Mouse (Mus musculus): ENCODE data around the gene Lsamp. TPM values are rescaled to one million over a fixed set of nuclear protein-coding genes. Genes with fewer than 3 reads are reported as not detected.

Lsamp gene
- polyA plus RNA-seq, 1 experiment from 2014 or later: 10.0 TPM

DNA sequence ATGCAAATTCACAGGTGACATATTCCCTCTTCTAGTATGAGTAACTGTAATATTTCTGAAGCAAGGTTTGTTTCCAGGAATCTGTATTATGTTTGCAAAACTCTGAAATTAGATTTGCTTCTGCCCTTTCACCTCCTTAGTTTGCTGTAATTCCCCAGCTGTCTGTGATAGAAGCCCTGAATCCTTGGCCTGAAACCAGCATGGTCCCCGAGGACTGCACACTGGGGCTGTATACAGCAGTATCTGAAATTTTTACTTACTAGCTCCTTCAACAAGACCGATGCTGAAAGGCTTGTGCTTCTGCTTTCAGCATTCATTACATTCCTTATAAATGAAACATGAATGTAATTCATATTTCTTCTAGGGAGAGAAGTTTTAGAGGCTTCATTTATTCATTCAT, 91.4 kb downstream of the Lsamp start:
- Histone ChIP-seq H3K4me3 (no peak overlapping the region), H3K27ac (no peak overlapping the region), H3K4me1 (no peaks in the 10 kb centered on the region), H3K36me3 (no peaks in the 10 kb centered on the region), H3K9me3 (no peaks in the 10 kb centered on the region), H3K9ac (no peak overlapping the region), H3K4me2 (no peak overlapping the region), H3K27me3 (no peaks in the 10 kb centered on the region)
- no peak for ATAC-seq (ENCODE audit: insufficient number of reproducible peaks, low FRiP score, low TSS enrichment, low read depth)
- 61% methylated on average over 2 of the region's 2 CpGs for WGBS

GRCm38 (mm10) chr16:40080224-40080623, 96.1 kb downstream of the Lsamp start:
- no peaks in the 10 kb centered on the region for H3K4me1 ChIP-seq
- ATAC-seq (ENCODE audit: insufficient number of reproducible peaks, low FRiP score, low TSS enrichment, low read depth): no peak
- H3K36me3 ChIP-seq: no peaks in the 10 kb centered on the region
- no peak overlapping the region for H3K9ac ChIP-seq
- H3K4me3 ChIP-seq: no peak overlapping the region
- H3K4me2 ChIP-seq: no peak overlapping the region
- no peaks in the 10 kb centered on the region for H3K9me3 ChIP-seq
- no peak overlapping the region for H3K27ac ChIP-seq
- H3K27me3 ChIP-seq: no peaks in the 10 kb centered on the region
- 73% methylated on average over 3 of the region's 3 CpGs for WGBS

GRCm38 (mm10) chr16:40104329-40104728, 120.2 kb downstream of the Lsamp start:
- H3K36me3 ChIP-seq: no peaks in the 10 kb centered on the region
- no peaks in the 10 kb centered on the region for H3K9me3 ChIP-seq
- no peak for ATAC-seq (ENCODE audit: insufficient number of reproducible peaks, low FRiP score, low TSS enrichment, low read depth)
- H3K4me3 ChIP-seq: no peak overlapping the region
- H3K9ac ChIP-seq: no peak overlapping the region
- H3K27me3 ChIP-seq: no peaks in the 10 kb centered on the region
- no peak overlapping the region for H3K4me2 ChIP-seq
- no peaks in the 10 kb centered on the region for H3K4me1 ChIP-seq
- no peak overlapping the region for H3K27ac ChIP-seq
- 58% methylated on average over 4 of the region's 4 CpGs for WGBS

- 68% methylated on average over 1 of the region's 1 CpGs for WGBS
- no peak for ATAC-seq (ENCODE audit: insufficient number of reproducible peaks, low FRiP score, low TSS enrichment, low read depth)
Observed at GRCm38 (mm10) chr16:40182918-40183317, 198.8 kb downstream of the Lsamp start.

GRCm38 (mm10) chr16:40187987-40188590, 203.9 kb downstream of the Lsamp start:
- no peak for ATAC-seq (ENCODE audit: insufficient number of reproducible peaks, low FRiP score, low TSS enrichment, low read depth)
- Histone ChIP-seq H3K4me3 (no peak overlapping the region), H3K27ac (no peak overlapping the region), H3K27me3 (no peaks in the 10 kb centered on the region), H3K36me3 (no peaks in the 10 kb centered on the region), H3K4me1 (no peaks in the 10 kb centered on the region), H3K9ac (no peak overlapping the region), H3K9me3 (no peaks in the 10 kb centered on the region), H3K4me2 (no peak overlapping the region)
- 60% methylated on average over 4 of the region's 4 CpGs for WGBS

More at GRCm38 (mm10) chr16:40182918-40183317, 198.8 kb downstream of the Lsamp start:
- Histone ChIP-seq H3K4me1 (no peaks in the 10 kb centered on the region), H3K36me3 (no peaks in the 10 kb centered on the region), H3K9ac (no peak overlapping the region), H3K27ac (no peak overlapping the region), H3K4me3 (no peak overlapping the region), H3K27me3 (no peaks in the 10 kb centered on the region), H3K4me2 (no peak overlapping the region), H3K9me3 (no peaks in the 10 kb centered on the region)

- no peak overlapping the region for H3K27ac ChIP-seq
- no peaks in the 10 kb centered on the region for H3K27me3 ChIP-seq
- H3K9ac ChIP-seq: no peak overlapping the region
- WGBS: 55% methylated on average over 3 of the region's 3 CpGs
- ATAC-seq (ENCODE audit: insufficient number of reproducible peaks, low FRiP score, low TSS enrichment, low read depth): no peak
- no peaks in the 10 kb centered on the region for H3K4me1 ChIP-seq
- no peaks in the 10 kb centered on the region for H3K36me3 ChIP-seq
- H3K4me3 ChIP-seq: no peak overlapping the region
- no peak overlapping the region for H3K4me2 ChIP-seq
- H3K9me3 ChIP-seq: no peaks in the 10 kb centered on the region
Observed at GRCm38 (mm10) chr16:40194401-40194800, 210.2 kb downstream of the Lsamp start.

DNA sequence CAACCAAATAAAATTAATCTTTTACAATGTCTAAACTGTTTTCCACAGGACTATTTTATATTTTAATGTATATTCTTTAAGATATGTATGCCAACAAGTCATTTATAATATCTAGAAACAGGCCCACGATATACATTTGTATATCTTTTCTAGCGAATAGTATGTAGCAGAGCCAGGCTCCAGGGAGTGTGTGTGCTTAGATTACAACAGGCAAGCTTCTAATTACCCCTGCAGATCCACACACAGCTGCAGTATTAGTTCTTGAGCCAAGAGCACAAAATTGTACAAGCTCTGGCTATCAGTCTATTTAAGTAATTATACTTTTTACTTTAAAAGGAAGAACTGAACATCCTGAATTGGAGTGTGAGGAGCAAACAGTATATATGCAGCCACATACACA, 210.7 kb downstream of the Lsamp start:
- 80% methylated on average over 2 of the region's 2 CpGs for WGBS
- no peak overlapping the region for H3K4me2 ChIP-seq
- H3K27me3 ChIP-seq: no peaks in the 10 kb centered on the region
- H3K4me3 ChIP-seq: no peak overlapping the region
- no peaks in the 10 kb centered on the region for H3K9me3 ChIP-seq
- no peak overlapping the region for H3K9ac ChIP-seq
- ATAC-seq (ENCODE audit: insufficient number of reproducible peaks, low FRiP score, low TSS enrichment, low read depth): no peak
- no peak overlapping the region for H3K27ac ChIP-seq
- H3K4me1 ChIP-seq: no peaks in the 10 kb centered on the region
- no peaks in the 10 kb centered on the region for H3K36me3 ChIP-seq

DNA sequence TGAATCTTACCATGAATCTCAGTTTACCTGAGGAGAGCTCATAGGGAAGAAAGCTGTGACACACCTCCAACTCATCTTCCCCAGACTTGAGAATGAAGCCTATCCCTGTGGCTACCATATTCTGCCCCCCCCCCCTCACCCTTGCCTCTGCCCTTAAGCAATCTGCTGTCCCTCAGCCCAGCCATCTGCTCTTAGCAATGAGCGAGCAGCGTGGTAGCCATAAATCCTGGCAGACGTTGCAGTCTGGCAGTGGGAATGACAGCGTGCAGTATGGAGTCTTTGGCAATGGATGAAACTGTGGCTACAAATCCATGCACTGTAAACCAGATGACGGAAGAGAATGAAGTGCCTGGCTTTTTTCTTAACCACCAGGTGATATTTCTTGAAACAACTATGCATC, 244.5 kb downstream of the Lsamp start:
- Histone ChIP-seq H3K9ac (no peak overlapping the region), H3K27me3 (no peaks in the 10 kb centered on the region), H3K4me2 (no peak overlapping the region), H3K9me3 (no peaks in the 10 kb centered on the region), H3K36me3 (no peaks in the 10 kb centered on the region), H3K4me1 (no peaks in the 10 kb centered on the region), H3K27ac (no peak overlapping the region), H3K4me3 (no peak overlapping the region)
- ATAC-seq (ENCODE audit: insufficient number of reproducible peaks, low FRiP score, low TSS enrichment, low read depth): no peak
- 27% methylated on average over 5 of the region's 5 CpGs for WGBS

DNA sequence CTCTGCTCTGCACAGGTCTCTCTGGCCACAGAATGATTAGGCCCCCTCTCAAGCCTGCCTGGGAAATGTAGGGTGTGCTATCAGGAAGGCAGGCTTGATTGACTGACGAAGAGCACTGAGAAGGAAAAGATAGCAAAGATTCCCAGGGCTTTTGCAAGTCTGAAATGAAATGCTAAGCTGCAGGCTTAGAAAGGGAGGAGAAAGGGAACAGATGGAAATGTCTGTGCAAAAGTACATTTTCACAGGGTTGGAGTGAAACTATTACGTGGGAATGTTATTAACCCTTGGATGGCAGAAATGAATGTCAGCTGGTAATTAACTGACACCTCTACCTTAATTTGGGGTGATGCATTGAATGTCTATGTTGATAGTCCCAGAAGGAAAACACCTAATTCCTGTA, 248.9 kb downstream of the Lsamp start:
- no peak overlapping the region for H3K27ac ChIP-seq
- H3K9ac ChIP-seq: no peak overlapping the region
- ATAC-seq (ENCODE audit: insufficient number of reproducible peaks, low FRiP score, low TSS enrichment, low read depth): no peak
- H3K4me2 ChIP-seq: no peak overlapping the region
- no peaks in the 10 kb centered on the region for H3K27me3 ChIP-seq
- H3K36me3 ChIP-seq: no peaks in the 10 kb centered on the region
- no peaks in the 10 kb centered on the region for H3K4me1 ChIP-seq
- no peaks in the 10 kb centered on the region for H3K9me3 ChIP-seq
- H3K4me3 ChIP-seq: no peak overlapping the region
- WGBS: 48% methylated on average over 2 of the region's 2 CpGs

- Histone ChIP-seq H3K27ac (no peak overlapping the region), H3K4me2 (no peak overlapping the region), H3K9me3 (no peaks in the 10 kb centered on the region), H3K36me3 (no peaks in the 10 kb centered on the region), H3K4me3 (no peak overlapping the region), H3K27me3 (no peaks in the 10 kb centered on the region), H3K4me1 (no peaks in the 10 kb centered on the region), H3K9ac (no peak overlapping the region)
- no peak for ATAC-seq (ENCODE audit: insufficient number of reproducible peaks, low FRiP score, low TSS enrichment, low read depth)
- 45% methylated on average over 13 of the region's 13 CpGs for WGBS
Observed at GRCm38 (mm10) chr16:40234151-40234895, 250.2 kb downstream of the Lsamp start.

GRCm38 (mm10) chr16:40271859-40272258, 287.7 kb downstream of the Lsamp start:
- WGBS: 80% methylated on average over 3 of the region's 3 CpGs

DNA sequence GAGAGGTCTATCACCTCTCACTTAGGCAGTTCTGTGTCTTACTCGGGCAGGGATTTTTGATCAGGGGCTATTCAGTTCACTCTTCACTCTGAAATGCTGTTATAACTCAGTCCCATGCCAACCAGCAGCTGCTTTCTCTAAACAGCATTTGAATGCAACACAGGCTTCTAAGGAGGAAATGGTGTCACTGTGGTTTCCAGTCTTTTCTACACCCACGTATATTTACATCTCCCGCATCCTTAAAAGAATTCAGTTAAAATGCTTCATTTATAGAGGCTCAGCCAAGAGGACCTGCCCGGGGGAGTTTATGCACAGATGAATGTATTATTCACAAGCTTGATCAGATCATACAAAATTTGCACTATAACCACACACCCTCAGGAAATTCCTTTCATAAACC, 306.0 kb downstream of the Lsamp start:
- WGBS: 53% methylated on average over 4 of the region's 4 CpGs

More at GRCm38 (mm10) chr16:40271859-40272258, 287.7 kb downstream of the Lsamp start:
- no peak overlapping the region for H3K27ac ChIP-seq
- no peak overlapping the region for H3K9ac ChIP-seq
- no peak overlapping the region for H3K4me3 ChIP-seq
- no peaks in the 10 kb centered on the region for H3K27me3 ChIP-seq
- H3K4me1 ChIP-seq: no peaks in the 10 kb centered on the region
- no peaks in the 10 kb centered on the region for H3K9me3 ChIP-seq
- no peak overlapping the region for H3K4me2 ChIP-seq
- no peak for ATAC-seq (ENCODE audit: insufficient number of reproducible peaks, low FRiP score, low TSS enrichment, low read depth)
- H3K36me3 ChIP-seq: no peaks in the 10 kb centered on the region

More for the DNA sequence above, 306.0 kb downstream of the Lsamp start:
- H3K9me3 ChIP-seq: no peaks in the 10 kb centered on the region
- H3K9ac ChIP-seq: no peak overlapping the region
- H3K36me3 ChIP-seq: no peaks in the 10 kb centered on the region
- H3K27ac ChIP-seq: no peak overlapping the region
- no peaks in the 10 kb centered on the region for H3K4me1 ChIP-seq
- H3K4me2 ChIP-seq: no peak overlapping the region
- no peak overlapping the region for H3K4me3 ChIP-seq
- ATAC-seq (ENCODE audit: insufficient number of reproducible peaks, low FRiP score, low TSS enrichment, low read depth): no peak
- H3K27me3 ChIP-seq: no peaks in the 10 kb centered on the region

Measured in limb, embryonic 15.5 days (tissue).